In genomic region chr12:16898221-16898620, GRCm38 (mm10) we compare ENCODE assay signal across 19 mouse cellular contexts. TPM values are rescaled to one million over a fixed set of nuclear protein-coding genes. Genes with fewer than 3 reads are reported as not detected.
DNase-seq lines count a peak whose midpoint lies in the region; ATAC-seq and TF ChIP-seq lines count a peak whose summit lies in the region.
"Had no signal": no experiment of that assay in that cellular context is flagged by ENCODE, and none has a peak within 500 bp of the region (broad histone marks: within the 10 kb centered on the region; RNA-seq: fewer than 3 reads in every experiment).

No protein-coding gene starts in this region.

- no peaks in the 10 kb centered on the region for H3K27me3 ChIP-seq in heart, adult 2 months (ENCODE audit: control insufficient read depth, insufficient read depth, low read length)
- no peaks in the 10 kb centered on the region for H3K27me3 ChIP-seq in liver, embryonic 12.5 days (replicated peaks)
- no peaks in the 10 kb centered on the region for H3K27me3 ChIP-seq in liver, embryonic 11.5 days (replicated peaks; ENCODE audit: control insufficient read depth, insufficient read depth, low read length)
- H3K27me3 ChIP-seq in myocyte (ENCODE audit: control insufficient read depth, insufficient read depth, insufficient read length) = no peaks in the 10 kb centered on the region
- H3K27me3 ChIP-seq: embryonic facial prominence, embryonic 12.5 days; liver, embryonic 15.5 days had no signal

- 31% methylated on average over 2 of the region's 2 CpGs for WGBS in heart, adult 2 months
- WGBS in liver, embryonic 12.5 days (ENCODE audit: insufficient replicate concordance) = 52% methylated on average over 2 of the region's 2 CpGs
- WGBS in liver, embryonic 11.5 days = 44% methylated on average over 2 of the region's 2 CpGs

- no peaks in the 10 kb centered on the region for H3K9me3 ChIP-seq in liver, embryonic 12.5 days (replicated peaks)
- H3K9me3 ChIP-seq in liver, embryonic 11.5 days (ENCODE audit: control insufficient read depth, low read length) = no peaks in the 10 kb centered on the region
- H3K9me3 ChIP-seq: embryonic facial prominence, embryonic 12.5 days; liver, embryonic 15.5 days had no signal

- no peak for TF ChIP-seq POLR2A in heart, adult 2 months (IDR thresholded peaks at IDR 0.05; ENCODE audit: insufficient read depth, low read depth, low read length)
- TF ChIP-seq POLR2A in myocyte (IDR thresholded peaks at IDR 0.05; ENCODE audit: insufficient read length, low read depth) = no peak

- no peak overlapping the region for H3ac ChIP-seq in myocyte (ENCODE audit: control insufficient read depth, insufficient read length)

- TF ChIP-seq CTCF in heart, adult 2 months (IDR thresholded peaks at IDR 0.05) = no peak

- ATAC-seq in liver, embryonic 12.5 days = no peak
- no peak for ATAC-seq in liver, embryonic 11.5 days (replicated peaks; ENCODE audit: low FRiP score)
- ATAC-seq: forebrain, embryonic 14.5 days; hindbrain, embryonic 16.5 days; intestine, embryonic 16.5 days had no signal

- peaks cover 14% of the 10 kb centered on the region for H3K36me3 ChIP-seq in heart, adult 2 months (ENCODE audit: control insufficient read depth, insufficient read depth, low read length)
- H3K36me3 ChIP-seq in liver, embryonic 12.5 days = no peaks in the 10 kb centered on the region
- H3K36me3 ChIP-seq in liver, embryonic 11.5 days (ENCODE audit: control insufficient read depth, insufficient read depth, low read length) = no peaks in the 10 kb centered on the region
- H3K36me3 ChIP-seq in myocyte (ENCODE audit: control insufficient read depth, insufficient read depth) = no peaks in the 10 kb centered on the region
- H3K36me3 ChIP-seq: embryonic facial prominence, embryonic 12.5 days; liver, embryonic 15.5 days had no signal

- peaks cover 15% of the 10 kb centered on the region for H3K4me1 ChIP-seq in heart, adult 2 months (ENCODE audit: control insufficient read depth, insufficient read depth, low read length)
- peaks cover 58% of the 10 kb centered on the region for H3K4me1 ChIP-seq in liver, embryonic 12.5 days
- H3K4me1 ChIP-seq in liver, embryonic 11.5 days (replicated peaks; ENCODE audit: control insufficient read depth, insufficient read depth, low read length) = peaks cover 31% of the 10 kb centered on the region

- no peak overlapping the region for H3K4me3 ChIP-seq in heart, adult 2 months
- H3K4me3 ChIP-seq in liver, embryonic 12.5 days = no peak overlapping the region
- H3K4me3 ChIP-seq in liver, embryonic 11.5 days (ENCODE audit: low read depth, low read length) = no peak overlapping the region
- no peak overlapping the region for H3K4me3 ChIP-seq in myocyte
- H3K4me3 ChIP-seq: embryonic facial prominence, embryonic 12.5 days; liver, embryonic 15.5 days had no signal

- no peak for TF ChIP-seq EP300 in heart, adult 2 months (IDR thresholded peaks at IDR 0.05; ENCODE audit: insufficient read depth, low read depth, low read length)

- no peaks in the 10 kb centered on the region for H3K79me2 ChIP-seq in heart, adult 2 months (replicated peaks; ENCODE audit: control insufficient read depth, insufficient read depth, low read length)
- peaks cover 82% of the 10 kb centered on the region for H3K79me2 ChIP-seq in myocyte (ENCODE audit: control insufficient read depth, insufficient read depth)

- no peak for DNase-seq in heart, adult 2 months
- DNase-seq in heart, adult 8-10 months (ENCODE audit: low spot score) = no peak
- DNase-seq in liver, embryonic 11.5 days (ENCODE audit: low spot score) = no peak
- peak; percentile 37 for DNase-seq in R1 (ENCODE audit: low read depth, low spot score)
- DNase-seq in urinary bladder, adult 2 months (ENCODE audit: low spot score) = no peak
- DNase-seq: adrenal gland, postnatal 14 days; gastrocnemius, postnatal 14 days; kidney, postnatal 36 days; layer of hippocampus, adult 9-11 months; lung, postnatal 14 days; retina, postnatal 1 day had no signal

- intact Hi-C loops in heart, adult 2 months (cut with DNase I) = no loop called here

- H3K27ac ChIP-seq in heart, adult 2 months = peak overlapping the region; percentile 95
- no peak overlapping the region for H3K27ac ChIP-seq in liver, embryonic 12.5 days
- no peak overlapping the region for H3K27ac ChIP-seq in liver, embryonic 11.5 days (ENCODE audit: low read depth, low read length)
- H3K27ac ChIP-seq: embryonic facial prominence, embryonic 12.5 days; liver, embryonic 15.5 days; stomach, postnatal 0 days had no signal

- 0 out of 2 replicates have a peak overlapping the region, but pooled peaks have one; percentile 12 for H3K4me2 ChIP-seq in liver, embryonic 12.5 days
- no peak overlapping the region for H3K4me2 ChIP-seq in liver, embryonic 11.5 days
- peak overlapping the region; percentile 39 for H3K4me2 ChIP-seq in myocyte (ENCODE audit: low read depth)
- H3K4me2 ChIP-seq: embryonic facial prominence, embryonic 12.5 days; liver, embryonic 15.5 days had no signal

- H3K9ac ChIP-seq in heart, adult 2 months (ENCODE audit: low read depth, low read length) = no peak overlapping the region
- no peak overlapping the region for H3K9ac ChIP-seq in liver, embryonic 12.5 days
- H3K9ac ChIP-seq in liver, embryonic 11.5 days (ENCODE audit: low read depth, low read length) = no peak overlapping the region
- H3K9ac ChIP-seq: embryonic facial prominence, embryonic 12.5 days; liver, embryonic 15.5 days had no signal

TF ChIP-seq in myocyte, 11 proteins besides CTCF, POLR2A, EP300 and RAD21:
- TF ChIP-seq MAX (IDR thresholded peaks at IDR 0.05; ENCODE audit: low read depth) (no peak), MYOD1 (IDR thresholded peaks at IDR 0.05; ENCODE audit: control insufficient read depth in 1 of 3, insufficient read length in 2 of 3, low read depth in 2 of 3) (no peak), SRF (IDR thresholded peaks at IDR 0.05; ENCODE audit: control insufficient read depth, insufficient read length, low read depth) (no peak), MYOG (IDR thresholded peaks at IDR 0.05; ENCODE audit: control insufficient read depth in 1 of 3, insufficient read depth in 1 of 3, insufficient read length in 2 of 3, low read depth in 2 of 3) (no peak), CEBPB (IDR thresholded peaks at IDR 0.05; ENCODE audit: insufficient read depth, poor library complexity, severe bottlenecking) (no peak), USF1 (IDR thresholded peaks at IDR 0.05; ENCODE audit: low read depth) (no peak), REST (IDR thresholded peaks at IDR 0.05; ENCODE audit: insufficient read depth, insufficient read length) (no peak), TCF12 (IDR thresholded peaks at IDR 0.05; ENCODE audit: insufficient read depth, poor library complexity, severe bottlenecking) (no peak), E2F4 (IDR thresholded peaks at IDR 0.05; ENCODE audit: insufficient read depth) (no peak), TCF3 (IDR thresholded peaks at IDR 0.05; ENCODE audit: insufficient read length, low read depth) (no peak), POLR2AphosphoS2 (IDR thresholded peaks at IDR 0.05; ENCODE audit: insufficient read length, low read depth) (no peak)

RNA-seq across cellular contexts. Expression of gene Rock2, which starts 3.5 kb away (rescaled TPM):
- 10 to 100 TPM; 78.0 to 80.2 TPM for total RNA-seq in heart, adult 2 months (2021)
- 11.2 and 27.6 TPM in 2 replicates for polyA plus RNA-seq in heart, adult 2 months (2012; rRNA removed)
- total RNA-seq in heart, adult 8-10 months (2022) = 10 to 100 TPM; 71.9 to 88.8 (median 84.0) TPM
- 14.3 and 14.4 TPM in 2 replicates for polyA plus RNA-seq in liver, embryonic 12.5 days (2016; fragmentation: Nextera tagmentation; extraction: Ambion mirVana)
- polyA plus RNA-seq in liver, embryonic 11.5 days (2014; fragmentation: Nextera tagmentation; extraction: Ambion mirVana) = 11.7 and 14.4 TPM in 2 replicates
- polyA plus RNA-seq in myocyte (2012; fragmentation: generic; extraction: Trizol) = 14.4 TPM
- 42.1 and 52.0 TPM in 2 replicates for polyA plus RNA-seq in urinary bladder, adult 2 months (2012; rRNA removed)
